Mouse (Mus musculus): Measurements from ENCODE around the gene Map3k15. TPM values are rescaled to one million over a fixed set of nuclear protein-coding genes. Genes with fewer than 3 reads are reported as not detected.

Map3k15 gene
- polyA plus RNA-seq, 1 experiment: not detected

DNA sequence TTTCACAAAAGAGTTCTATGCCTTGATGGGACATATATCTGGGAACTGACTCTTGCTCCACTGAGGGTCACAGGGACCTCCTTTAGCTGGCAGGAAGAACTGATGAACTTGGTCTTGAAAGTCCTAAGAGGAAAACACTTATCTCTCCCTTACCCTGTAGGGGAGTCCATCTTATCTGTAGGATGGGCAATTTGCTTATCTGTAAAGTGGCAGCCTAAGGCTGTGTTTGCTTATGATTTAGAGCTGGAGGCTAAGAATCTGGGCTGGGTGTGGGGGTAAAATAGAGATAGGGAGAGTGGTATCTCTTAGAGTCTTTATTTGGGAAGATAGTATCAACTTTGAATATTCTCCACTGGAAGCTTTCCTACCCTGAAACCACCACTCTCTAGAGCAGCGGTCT is 125.5 kb downstream of the Map3k15 start:
- H3K4me3 ChIP-seq (replicated peaks): no peak overlapping the region
- H3K4me1 ChIP-seq (ENCODE audit: control insufficient read depth): no peaks in the 10 kb centered on the region
- H3K36me3 ChIP-seq (ENCODE audit: control insufficient read depth): peaks cover 4% of the 10 kb centered on the region
- no peaks in the 10 kb centered on the region for H3K27me3 ChIP-seq (ENCODE audit: control insufficient read depth)
- H3K9me3 ChIP-seq (ENCODE audit: control insufficient read depth, low read length): no peaks in the 10 kb centered on the region
- TF ChIP-seq TAL1 (IDR thresholded peaks at IDR 0.05; ENCODE audit: low read length) (no peak), GATA1 (IDR thresholded peaks at IDR 0.05; ENCODE audit: low read length) (no peak)

DNA sequence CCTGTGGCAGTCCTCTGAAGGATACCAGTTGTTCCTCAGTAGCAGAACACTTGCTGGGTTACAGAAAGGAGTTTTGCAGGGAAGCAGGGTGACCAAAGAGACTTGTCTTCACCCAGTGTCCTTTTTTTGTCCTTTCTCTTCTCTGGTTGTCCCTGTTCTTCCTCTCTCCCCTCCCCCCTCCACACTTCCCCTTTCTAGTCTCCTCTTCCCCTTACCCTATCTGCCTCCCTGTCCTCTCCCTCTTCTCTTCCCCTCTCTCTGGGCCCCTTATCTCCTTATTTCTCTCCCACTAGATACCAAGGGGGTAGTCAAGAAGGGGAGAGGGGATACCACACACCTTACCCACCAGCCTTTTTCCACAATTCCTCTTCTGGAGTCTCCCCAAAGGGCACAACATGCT is 127.8 kb downstream of the Map3k15 start:
- TF ChIP-seq TAL1 (IDR thresholded peaks at IDR 0.05; ENCODE audit: low read length): no peak
- no peak for TF ChIP-seq GATA1 (IDR thresholded peaks at IDR 0.05; ENCODE audit: low read length)
- Histone ChIP-seq H3K36me3 (ENCODE audit: control insufficient read depth) (peaks cover 23% of the 10 kb centered on the region), H3K4me3 (replicated peaks) (no peak overlapping the region), H3K9me3 (ENCODE audit: control insufficient read depth, low read length) (no peaks in the 10 kb centered on the region), H3K4me1 (ENCODE audit: control insufficient read depth) (no peaks in the 10 kb centered on the region), H3K27me3 (ENCODE audit: control insufficient read depth) (no peaks in the 10 kb centered on the region)

DNA sequence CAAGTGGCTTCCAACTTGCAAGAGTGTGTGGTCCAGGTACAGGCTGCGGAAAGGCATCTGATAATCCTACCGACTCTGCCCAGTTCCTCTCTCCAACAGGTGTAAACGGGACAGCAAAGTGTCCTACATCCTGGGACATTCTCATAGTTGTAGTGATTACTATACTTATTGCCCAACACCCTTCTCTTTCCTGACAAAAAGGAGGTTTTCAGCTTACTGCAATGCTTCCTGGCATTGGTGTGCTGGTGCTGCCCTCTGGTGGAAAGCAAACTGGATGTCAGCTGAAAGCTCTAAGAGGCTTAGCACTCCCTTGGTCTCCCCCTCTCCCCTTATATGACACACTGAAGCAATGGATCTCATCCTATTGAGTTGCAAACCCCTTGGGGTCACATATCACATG is 128.4 kb downstream of the Map3k15 start:
- TF ChIP-seq GATA1 (IDR thresholded peaks at IDR 0.05; ENCODE audit: low read length) (no peak), TAL1 (IDR thresholded peaks at IDR 0.05; ENCODE audit: low read length) (no peak)
- Histone ChIP-seq H3K4me1 (ENCODE audit: control insufficient read depth) (no peaks in the 10 kb centered on the region), H3K4me3 (replicated peaks) (no peak overlapping the region)

DNA sequence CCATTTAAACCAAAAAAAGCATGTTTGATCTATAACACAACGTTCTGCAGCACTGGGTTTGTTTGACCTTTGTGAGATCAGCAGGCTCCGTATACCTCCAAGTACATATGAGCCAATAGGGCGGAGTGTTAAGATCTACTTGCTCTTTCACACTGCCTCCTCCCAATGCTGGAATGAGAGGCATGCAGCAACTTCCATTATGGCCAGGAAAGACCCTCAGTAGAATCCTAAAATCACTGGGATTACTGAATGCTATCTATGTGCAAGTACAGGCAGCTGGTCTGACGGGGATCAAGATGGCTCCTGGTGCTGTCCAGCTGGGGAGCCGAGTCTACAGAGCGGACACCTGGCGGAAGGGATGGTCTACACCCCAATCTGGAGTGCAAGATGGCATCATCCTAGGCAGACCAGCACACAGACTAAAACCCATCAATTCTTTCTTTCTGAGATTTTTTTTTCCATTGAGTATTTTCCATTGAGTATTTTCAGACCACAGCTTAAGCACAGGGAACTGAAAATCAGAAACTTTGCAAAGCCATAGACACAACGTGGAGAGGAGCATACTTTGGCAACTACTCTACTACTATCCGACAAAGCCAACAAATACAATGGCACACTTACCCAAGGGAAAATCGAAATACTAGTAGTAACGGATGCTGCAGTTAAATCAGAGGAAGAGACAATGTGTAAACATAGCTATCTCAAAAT is 146.1 kb downstream of the Map3k15 start:
- TF ChIP-seq TAL1 (IDR thresholded peaks at IDR 0.05; ENCODE audit: low read length) (no peak), GATA1 (IDR thresholded peaks at IDR 0.05; ENCODE audit: low read length) (no peak)
- Histone ChIP-seq H3K4me1 (ENCODE audit: control insufficient read depth) (peaks cover 19% of the 10 kb centered on the region), H3K27me3 (ENCODE audit: control insufficient read depth) (no peaks in the 10 kb centered on the region), H3K36me3 (ENCODE audit: control insufficient read depth) (peaks cover 24% of the 10 kb centered on the region), H3K9me3 (ENCODE audit: control insufficient read depth, low read length) (no peaks in the 10 kb centered on the region; the same call in 1 of the 2 replicates), H3K4me3 (replicated peaks) (no peak overlapping the region)

More for the DNA sequence above, 128.4 kb downstream of the Map3k15 start:
- Histone ChIP-seq H3K27me3 (ENCODE audit: control insufficient read depth) (no peaks in the 10 kb centered on the region), H3K36me3 (ENCODE audit: control insufficient read depth) (peaks cover 28% of the 10 kb centered on the region), H3K9me3 (ENCODE audit: control insufficient read depth, low read length) (no peaks in the 10 kb centered on the region)

DNA sequence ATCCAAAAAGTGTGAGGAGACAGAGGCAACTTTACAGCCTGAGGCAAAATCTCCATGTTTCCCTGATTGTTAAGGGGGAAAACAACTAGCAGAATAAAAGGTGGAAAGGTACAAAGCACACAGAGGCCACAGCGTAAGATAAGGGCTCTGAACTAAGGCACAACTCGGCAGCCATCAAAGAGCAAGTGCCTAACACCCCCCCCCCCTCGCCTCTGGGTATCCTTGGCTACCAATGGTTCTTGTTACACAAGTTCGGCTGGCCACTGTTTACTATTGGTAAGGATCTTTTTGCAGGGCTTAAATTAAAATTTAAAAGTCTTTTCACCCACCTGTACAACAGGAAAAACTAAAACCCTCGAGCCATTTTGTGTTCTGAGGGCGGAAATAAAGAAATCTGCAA is 147.5 kb downstream of the Map3k15 start:
- Histone ChIP-seq H3K4me1 (ENCODE audit: control insufficient read depth) (peaks cover 19% of the 10 kb centered on the region), H3K27me3 (ENCODE audit: control insufficient read depth) (no peaks in the 10 kb centered on the region), H3K4me3 (replicated peaks) (peak overlapping the region; percentile 84), H3K9me3 (ENCODE audit: control insufficient read depth, low read length) (no peaks in the 10 kb centered on the region; the same call in 1 of the 2 replicates), H3K36me3 (ENCODE audit: control insufficient read depth) (peaks cover 14% of the 10 kb centered on the region)
- TF ChIP-seq GATA1 (IDR thresholded peaks at IDR 0.05; ENCODE audit: low read length) (no peak), TAL1 (IDR thresholded peaks at IDR 0.05; ENCODE audit: low read length) (no peak)

DNA sequence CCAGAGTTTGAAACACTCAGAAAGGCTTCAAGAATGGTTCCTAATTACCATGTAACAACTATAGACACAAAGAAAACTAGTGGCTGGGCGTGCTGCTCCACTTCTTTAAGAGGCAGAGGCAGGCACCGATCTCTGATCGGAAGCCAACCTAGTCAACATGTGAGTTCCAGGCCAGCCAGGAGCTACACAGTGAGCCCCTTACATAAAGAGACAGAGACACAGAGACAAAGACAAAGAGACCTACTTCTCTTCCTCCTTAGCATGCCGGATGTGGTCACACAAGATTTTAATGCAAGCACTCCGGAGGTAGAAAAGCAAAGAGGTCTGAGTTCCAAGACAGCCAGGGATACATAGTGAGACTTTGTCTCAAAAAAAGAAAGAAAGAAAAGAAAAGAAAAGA is 147.9 kb downstream of the Map3k15 start:
- Histone ChIP-seq H3K4me1 (ENCODE audit: control insufficient read depth) (peaks cover 19% of the 10 kb centered on the region), H3K9me3 (ENCODE audit: control insufficient read depth, low read length) (no peaks in the 10 kb centered on the region; the same call in 1 of the 2 replicates), H3K27me3 (ENCODE audit: control insufficient read depth) (no peaks in the 10 kb centered on the region), H3K4me3 (replicated peaks) (peak overlapping the region; percentile 84), H3K36me3 (ENCODE audit: control insufficient read depth) (peaks cover 11% of the 10 kb centered on the region)
- TF ChIP-seq TAL1 (IDR thresholded peaks at IDR 0.05; ENCODE audit: low read length): no peak

DNA sequence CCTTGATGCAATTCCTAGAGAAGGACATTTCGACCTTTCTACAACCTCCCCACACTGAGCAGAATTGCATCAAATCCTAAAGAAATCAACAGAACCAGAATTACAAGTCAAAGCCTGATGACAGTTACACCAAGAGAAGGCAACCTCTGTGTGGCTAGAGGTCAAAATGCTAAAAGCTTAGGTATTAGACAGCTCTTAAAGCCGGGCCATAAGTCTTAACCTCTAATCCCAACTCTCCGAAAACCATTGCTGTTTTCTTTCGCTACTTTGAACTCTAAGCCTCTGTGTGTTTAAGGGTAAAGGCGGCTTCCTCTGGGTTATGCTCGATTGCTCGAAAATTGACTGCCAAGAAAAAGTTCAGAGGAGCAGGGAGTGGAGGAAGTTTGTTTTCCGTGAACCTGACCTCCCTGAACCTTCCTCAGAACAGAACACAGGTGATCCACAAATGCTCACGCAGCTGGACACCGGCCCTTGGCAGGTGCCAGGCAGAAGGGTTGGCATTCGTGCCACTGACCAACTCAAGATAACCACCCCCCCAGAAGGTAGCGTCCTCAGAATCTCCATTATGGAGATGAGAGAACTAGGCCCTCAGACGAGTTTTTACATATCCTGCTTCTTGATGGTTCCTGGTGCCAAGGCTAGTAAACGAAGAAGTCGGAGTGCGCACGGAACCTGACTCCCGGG is 149.1 kb downstream of the Map3k15 start:
- Histone ChIP-seq H3K4me1 (ENCODE audit: control insufficient read depth) (peaks cover 19% of the 10 kb centered on the region), H3K4me3 (replicated peaks) (peak overlapping the region; percentile 84), H3K27me3 (ENCODE audit: control insufficient read depth) (no peaks in the 10 kb centered on the region), H3K9me3 (ENCODE audit: control insufficient read depth, low read length) (no peaks in the 10 kb centered on the region; the same call in 1 of the 2 replicates), H3K36me3 (ENCODE audit: control insufficient read depth) (peaks cover 3% of the 10 kb centered on the region)
- no peak for TF ChIP-seq TAL1 (IDR thresholded peaks at IDR 0.05; ENCODE audit: low read length)
- no peak for TF ChIP-seq GATA1 (IDR thresholded peaks at IDR 0.05; ENCODE audit: low read length)

DNA sequence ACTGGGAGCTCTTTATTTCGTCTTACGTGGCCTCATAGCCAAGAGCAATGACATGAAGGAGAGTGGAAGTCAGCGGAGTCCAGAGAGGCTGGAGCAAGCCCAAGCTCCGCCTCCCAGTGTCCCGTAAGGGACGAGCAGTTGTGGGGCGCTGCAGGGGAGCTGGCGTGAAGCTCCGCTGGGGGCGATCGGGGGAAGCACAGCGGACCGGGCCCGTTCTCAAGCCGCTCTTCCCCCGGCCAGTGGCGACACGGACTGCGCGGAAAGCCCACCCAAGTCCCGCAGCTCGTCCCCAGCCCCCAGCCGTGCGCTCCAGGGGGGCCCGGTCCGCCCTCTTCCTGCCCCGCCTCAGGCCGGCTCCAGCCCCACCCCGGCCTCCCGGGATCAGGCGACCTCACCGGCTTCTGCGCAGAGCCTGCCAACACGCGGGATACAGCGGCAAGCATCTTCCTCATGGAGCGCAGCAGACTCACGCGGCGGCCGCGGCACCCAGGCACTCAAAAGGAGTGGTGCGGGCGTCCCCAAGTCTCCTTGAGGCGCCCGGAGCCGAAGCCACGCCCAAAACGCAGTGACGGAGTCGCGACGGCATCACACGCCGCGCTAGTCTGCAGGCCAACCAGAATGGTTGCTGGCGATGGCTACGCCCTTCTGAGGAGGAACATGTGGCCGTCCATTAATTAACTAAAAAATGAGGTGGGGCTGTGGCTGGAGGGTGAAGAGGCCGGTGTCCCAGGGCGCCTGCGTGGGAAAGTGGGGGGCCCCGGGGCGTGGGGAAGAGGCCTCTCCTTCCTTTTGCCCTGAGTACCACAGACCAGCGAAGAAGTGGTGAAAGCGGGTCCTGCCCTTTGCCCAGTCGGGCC is 149.9 kb downstream of the Map3k15 start, which contains the start of gene Pdha1:
Pdha1 (minus strand) TSS at position 553 of the 857 bp plus-strand sequence.
- H3K27me3 ChIP-seq (ENCODE audit: control insufficient read depth): no peaks in the 10 kb centered on the region
- no peak for TF ChIP-seq TAL1 (IDR thresholded peaks at IDR 0.05; ENCODE audit: low read length)
- TF ChIP-seq GATA1 (IDR thresholded peaks at IDR 0.05; ENCODE audit: low read length): no peak

More for the DNA sequence above, 149.9 kb downstream of the Map3k15 start, which contains the start of gene Pdha1:
- peaks cover 19% of the 10 kb centered on the region for H3K4me1 ChIP-seq (ENCODE audit: control insufficient read depth)
- no peaks in the 10 kb centered on the region; the same call in 1 of the 2 replicates for H3K9me3 ChIP-seq (ENCODE audit: control insufficient read depth, low read length)
- peaks cover 2% of the 10 kb centered on the region; the same call in 1 of the 2 replicates for H3K36me3 ChIP-seq (ENCODE audit: control insufficient read depth)
- peak within 1 kb of the TSS; percentile 84 for H3K4me3 ChIP-seq (replicated peaks)
